Mouse (Mus musculus) hindlimb bud, embryonic 11.5 days (tissue): ENCODE data around the gene A530084C06Rik.

ENCODE experiments used
- DNase-seq: peaks from one replicate; pipeline ENCODE4 v3.0.0-alpha.2; 2012; ENCODE audit warnings: low read depth, low spot score; ENCODE audit errors: extremely low spot score

Gene A530084C06Rik

DNA sequence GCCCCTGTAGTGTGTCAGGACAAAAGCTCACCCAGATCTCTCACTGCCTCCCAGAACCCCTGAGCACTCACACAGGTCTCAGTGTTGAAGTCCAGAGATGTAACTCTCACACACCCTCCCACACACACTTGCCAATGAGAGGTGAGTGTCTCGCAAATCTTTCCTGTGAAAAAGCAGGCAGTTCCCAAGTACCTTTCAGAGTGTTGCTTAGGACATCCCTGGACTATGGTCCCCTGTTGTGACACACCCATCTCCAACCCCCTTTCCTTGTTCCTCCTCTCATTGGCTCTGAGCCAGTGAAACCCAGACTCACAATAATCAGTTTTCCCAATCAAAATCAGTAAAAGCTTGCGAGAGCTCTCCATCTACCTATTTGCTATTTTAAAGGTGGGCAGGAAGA, 12.3 kb downstream of the A530084C06Rik start:
- no peak for DNase-seq

DNA sequence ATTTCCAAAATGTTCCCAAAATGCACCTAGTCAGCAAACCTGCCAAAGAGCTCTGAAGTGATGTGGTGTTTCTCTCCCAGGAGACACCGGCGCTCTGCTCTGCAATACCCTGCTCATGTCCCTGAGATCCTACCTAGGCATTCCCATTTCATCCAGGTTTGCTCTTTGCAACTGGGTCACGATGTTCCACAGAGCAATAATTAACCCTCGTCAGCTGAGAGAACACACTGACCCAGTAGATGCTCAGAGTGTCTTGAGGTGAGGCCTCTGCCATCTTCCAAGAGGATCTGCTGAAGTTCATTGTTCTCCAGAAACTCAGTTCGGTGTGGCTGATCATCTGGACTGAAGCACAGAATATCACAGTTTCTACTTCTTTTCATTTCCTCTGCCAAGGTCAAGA, 16.1 kb downstream of the A530084C06Rik start:
- no peak for DNase-seq

DNA sequence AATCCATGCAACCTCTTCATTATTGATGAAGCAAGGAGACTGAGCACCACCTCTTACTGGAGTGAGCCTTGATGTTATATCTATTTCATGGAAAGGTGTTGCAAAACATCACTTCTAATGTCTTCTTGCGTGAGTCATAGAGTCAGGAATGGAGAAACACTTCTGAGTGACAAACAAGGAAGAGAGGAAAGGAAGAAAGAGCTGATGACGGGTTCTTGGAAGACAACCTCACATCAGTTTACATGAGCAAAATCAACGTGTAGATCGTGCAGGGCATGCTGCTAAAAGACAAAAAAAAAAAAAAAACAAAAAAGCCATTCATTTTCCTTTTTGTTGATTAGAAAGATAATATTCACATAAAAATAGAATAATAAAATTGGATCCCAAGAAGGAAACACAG, 24.4 kb downstream of the A530084C06Rik start:
- DNase-seq = no peak

- no peak for DNase-seq
These were observed 27.5 kb downstream of the A530084C06Rik start for GRCm38 (mm10) chr13:31531651-31532061.

DNA sequence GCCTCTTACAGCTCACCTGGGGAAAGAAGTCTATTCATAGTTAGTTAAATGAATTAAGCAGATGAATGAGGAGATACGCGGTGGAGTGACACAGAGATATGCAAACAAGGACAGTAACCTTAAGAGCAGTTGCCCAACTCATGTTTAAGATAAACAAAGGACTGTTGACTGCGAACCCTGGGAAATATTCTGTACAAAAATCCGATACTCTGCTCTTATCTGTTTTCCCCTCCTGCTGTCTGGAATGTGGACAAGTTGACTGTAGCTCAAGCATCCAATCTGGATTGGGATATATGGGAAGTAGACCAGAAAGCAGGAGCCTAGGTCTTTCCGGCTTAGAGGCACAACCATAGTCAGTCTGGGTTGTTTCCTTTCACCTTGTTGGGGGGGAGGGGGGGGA, 27.9 kb downstream of the A530084C06Rik start:
- no peak for DNase-seq

- no peak for DNase-seq
These were observed 34.2 kb downstream of the A530084C06Rik start for GRCm38 (mm10) chr13:31524976-31525375.

- no peak for DNase-seq
These were observed 40.2 kb downstream of the A530084C06Rik start for GRCm38 (mm10) chr13:31518971-31519370.

DNA sequence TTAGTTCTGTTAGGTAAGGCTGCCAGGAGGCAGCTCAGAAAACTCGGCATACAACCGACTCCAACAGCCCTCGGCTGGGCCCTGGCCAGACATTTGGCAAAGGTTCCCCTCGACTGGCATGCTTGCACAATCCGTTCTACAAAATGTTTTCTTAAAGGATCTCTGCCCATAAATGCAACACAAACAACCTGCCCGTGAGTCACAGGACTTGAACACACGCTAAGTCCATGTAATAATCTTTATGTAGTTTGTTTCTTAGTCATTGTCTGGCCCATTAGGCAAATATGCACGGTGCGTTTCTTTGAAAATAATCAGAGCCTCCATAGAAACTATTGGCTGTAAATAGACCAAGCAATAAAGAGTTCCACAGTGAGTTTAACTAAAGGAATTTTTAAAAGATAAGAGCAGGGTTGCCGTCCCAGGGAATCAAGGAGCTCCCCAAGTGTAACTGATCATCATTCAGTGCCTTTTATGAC, 40.7 kb downstream of the A530084C06Rik start:
- DNase-seq = no peak

DNA sequence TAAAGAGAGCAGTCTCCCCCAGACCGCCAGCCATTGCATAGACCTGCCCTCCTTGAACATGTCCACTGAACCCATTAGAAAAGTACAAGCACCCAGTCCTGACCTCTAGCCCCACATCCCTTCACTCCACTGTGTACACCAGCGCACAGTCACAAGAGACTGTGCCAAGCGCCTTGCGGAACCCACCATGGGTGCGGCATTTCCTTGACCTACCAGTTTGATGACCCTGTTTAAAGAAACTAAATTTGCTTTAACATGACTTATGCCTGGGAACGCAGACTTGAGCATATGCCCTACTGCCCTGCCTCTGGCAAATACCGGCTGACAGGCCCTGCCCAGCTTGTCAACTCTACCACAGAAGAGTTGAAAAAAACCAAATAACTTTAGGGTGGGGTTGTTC, 43.9 kb downstream of the A530084C06Rik start:
- DNase-seq = no peak

DNA sequence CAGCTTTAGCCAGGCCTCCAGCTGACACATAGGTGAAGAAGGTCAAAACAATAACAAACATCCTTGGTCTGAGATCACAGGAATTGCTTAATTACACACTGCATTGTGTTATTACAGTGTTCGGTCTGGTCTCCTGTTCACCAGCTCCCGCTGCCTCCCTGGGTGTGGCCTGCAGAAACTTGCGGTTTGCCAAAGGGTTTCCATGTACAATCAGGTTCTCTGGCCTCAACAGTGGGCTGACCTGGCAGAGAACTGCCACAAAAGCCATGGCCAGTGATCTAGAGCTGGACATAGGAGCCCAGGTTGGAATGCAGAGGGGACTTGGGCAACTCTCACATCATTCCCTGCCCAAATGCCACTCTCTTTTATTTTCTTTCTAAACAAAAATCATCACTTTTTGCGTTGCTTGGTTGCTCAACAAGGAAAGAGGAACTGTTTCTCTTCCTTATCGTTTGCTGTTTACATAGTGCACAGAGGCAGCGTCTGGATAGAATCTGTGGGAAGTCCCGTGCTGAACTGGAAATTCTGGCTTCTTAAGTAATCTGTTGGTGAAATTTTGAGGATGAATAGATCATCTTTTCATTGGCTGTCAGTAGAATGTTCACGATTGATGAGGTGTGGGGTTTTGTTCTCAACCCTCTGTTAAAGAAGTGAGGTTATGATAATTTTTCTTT, 52.5 kb downstream of the A530084C06Rik start:
- DNase-seq = no peak
